Mouse (Mus musculus) MEL (cell line): ENCODE data around the gene Bcl7a. TPM values are rescaled to one million over a fixed set of nuclear protein-coding genes. Genes with fewer than 3 reads are reported as not detected.

Experiments used
- DNase-seq: peaks from one replicate; pipeline ENCODE4 v3.0.0; 2011; ENCODE audit warnings: low read depth, low spot score
- H3K27ac ChIP-seq: 2 replicates; pipeline ENCODE4 v1.5.1; 2012; ENCODE audit warnings: low read depth, mild to moderate bottlenecking, control low read depth, low read length, moderate library complexity; ENCODE audit not compliant: control insufficient read depth
- H3K27me3 ChIP-seq, 2 experiments: fragments of 150-350 bp in 1 of 2; sonication (generic) in 1 of 2; 2 replicates each; pipeline ENCODE4 v1.6.1; 2012; ENCODE audit warnings: low read length in 2 of 2, mild to moderate bottlenecking in 2 of 2, improper control_type of control experiment in 1 of 2, moderate library complexity in 1 of 2; ENCODE audit not compliant: insufficient read depth in 2 of 2, control insufficient read depth in 1 of 2
- H3K36me3 ChIP-seq, 2 experiments: 2 replicates each; pipeline ENCODE4 v1.6.1; 2012 to 2014; ENCODE audit warnings: low read length in 2 of 2, improper control_type of control experiment in 1 of 2, inconsistent platforms in 1 of 2, mild to moderate bottlenecking in 1 of 2; ENCODE audit not compliant: insufficient read depth in 2 of 2, control insufficient read depth in 1 of 2
- H3K4me1 ChIP-seq, 2 experiments: fragments of 150-350 bp in 1 of 2; sonication (generic) in 1 of 2; 2 replicates each; pipeline ENCODE4 v1.6.1; 2012; ENCODE audit warnings: low read length in 2 of 2, improper control_type of control experiment in 1 of 2, mild to moderate bottlenecking in 1 of 2; ENCODE audit not compliant: insufficient read depth in 2 of 2, control insufficient read depth in 1 of 2
- H3K4me3 ChIP-seq, 2 experiments: fragments of 150-350 bp in 1 of 2; sonication (generic) in 1 of 2; 2 replicates each; pipeline ENCODE4 v1.5.1; 2012; ENCODE audit warnings: low read depth in 2 of 2, low read length in 2 of 2, mild to moderate bottlenecking in 2 of 2, moderate library complexity in 2 of 2, control low read depth in 1 of 2, improper control_type of control experiment in 1 of 2; ENCODE audit not compliant: control insufficient read depth in 1 of 2, insufficient read depth in 1 of 2
- H3K79me2 ChIP-seq: 2 replicates; pipeline ENCODE4 v1.6.1; 2012; ENCODE audit warnings: mild to moderate bottlenecking, low read length, moderate library complexity; ENCODE audit not compliant: control insufficient read depth, poor library complexity, insufficient read depth
- H3K9ac ChIP-seq: 2 replicates; pipeline ENCODE4 v1.6.1; 2012; ENCODE audit warnings: low read depth, mild to moderate bottlenecking, control low read depth, low read length, moderate library complexity; ENCODE audit not compliant: control insufficient read depth, poor library complexity, severe bottlenecking
- H3K9me3 ChIP-seq: fragments of 150-350 bp; sonication (generic); replicated peaks from 2 replicates; pipeline ENCODE4 v1.6.1; 2012; ENCODE audit warnings: mild to moderate bottlenecking, low read length, improper control_type of control experiment, moderate library complexity; ENCODE audit not compliant: insufficient read depth
- CHD2 ChIP-seq: IDR thresholded peaks from 2 replicates; pipeline ENCODE4 v1.6.1; 2011; ENCODE audit warnings: low read length, improper control_type of control experiment
- CTCF ChIP-seq, 3 experiments: IDR thresholded peaks in 2 of 3; conservative IDR thresholded peaks in 1 of 3; 2 replicates each; pipeline ENCODE4 v1.5.1; 2011 to 2012; ENCODE audit warnings: low read length in 3 of 3, low read depth in 2 of 3, mild to moderate bottlenecking in 2 of 3, improper control_type of control experiment in 1 of 3, inconsistent platforms in 1 of 3, mixed read lengths in 1 of 3, moderate library complexity in 1 of 3; ENCODE audit not compliant: control insufficient read depth in 1 of 3, insufficient read depth in 1 of 3, poor library complexity in 1 of 3, severe bottlenecking in 1 of 3
- ELF1 ChIP-seq: IDR thresholded peaks from 2 replicates; pipeline ENCODE4 v1.6.1; 2014; ENCODE audit warnings: low read depth, mild to moderate bottlenecking, inconsistent platforms, low read length, improper control_type of control experiment, moderate library complexity
- EP300 ChIP-seq, 2 experiments: IDR thresholded peaks; 2 replicates each; pipeline ENCODE4 v1.6.1; 2011; ENCODE audit warnings: improper control_type of control experiment in 2 of 2, low read length in 2 of 2, low read depth in 1 of 2, mild to moderate bottlenecking in 1 of 2
- ETS1 ChIP-seq: IDR thresholded peaks from 2 replicates; pipeline ENCODE4 v1.6.1; 2012; ENCODE audit warnings: low read depth, mild to moderate bottlenecking, inconsistent platforms, low read length, improper control_type of control experiment, moderate library complexity
- GABPA ChIP-seq: IDR thresholded peaks from 2 replicates; pipeline ENCODE4 v1.6.1; 2012; ENCODE audit warnings: low read depth, mild to moderate bottlenecking, inconsistent platforms, low read length, improper control_type of control experiment, moderate library complexity
- GATA1 ChIP-seq: IDR thresholded peaks from 2 replicates; pipeline ENCODE4 v1.6.1; 2011; ENCODE audit warnings: low read depth, low read length, improper control_type of control experiment
- JUND ChIP-seq: IDR thresholded peaks from 2 replicates; pipeline ENCODE4 v1.6.1; 2011; ENCODE audit warnings: low read depth, mild to moderate bottlenecking, improper control_type of control experiment, low read length
- KAT2A ChIP-seq: conservative IDR thresholded peaks from 2 replicates; pipeline ENCODE4 v1.6.1; 2012; ENCODE audit warnings: low read depth, low read length, improper control_type of control experiment, inconsistent platforms
- MAFK ChIP-seq: IDR thresholded peaks from 2 replicates; pipeline ENCODE4 v1.6.1; 2011; ENCODE audit warnings: low read depth, mild to moderate bottlenecking, low read length, improper control_type of control experiment, borderline replicate concordance
- MAX ChIP-seq: IDR thresholded peaks from 2 replicates; pipeline ENCODE4 v1.6.1; 2011; ENCODE audit warnings: low read length, improper control_type of control experiment
- MEF2A ChIP-seq: IDR thresholded peaks from 2 replicates; pipeline ENCODE4 v1.6.1; 2014; ENCODE audit warnings: low read depth, mild to moderate bottlenecking, inconsistent platforms, low read length, improper control_type of control experiment; ENCODE audit not compliant: poor library complexity, insufficient replicate concordance, severe bottlenecking; ENCODE audit errors: extremely low read depth
- MYB ChIP-seq: IDR thresholded peaks from 2 replicates; pipeline ENCODE4 v1.6.1; 2011; ENCODE audit warnings: mild to moderate bottlenecking, low read depth, low read length, improper control_type of control experiment
- NELFE ChIP-seq: IDR thresholded peaks from 2 replicates; pipeline ENCODE4 v1.6.1; 2011; ENCODE audit warnings: low read depth, low read length, improper control_type of control experiment
- NRF1 ChIP-seq: IDR thresholded peaks from 2 replicates; pipeline ENCODE4 v1.6.1; 2014; ENCODE audit warnings: low read depth, mild to moderate bottlenecking, inconsistent platforms, low read length, improper control_type of control experiment, moderate library complexity; ENCODE audit not compliant: poor library complexity, insufficient read depth, severe bottlenecking
- POLR2AphosphoS2 ChIP-seq: IDR thresholded peaks from 2 replicates; pipeline ENCODE4 v1.6.1; 2011; ENCODE audit warnings: low read length, improper control_type of control experiment
- POLR2AphosphoS5 ChIP-seq: IDR thresholded peaks from 2 replicates; pipeline ENCODE4 v1.6.1; 2012; ENCODE audit warnings: low read depth, borderline replicate concordance, mild to moderate bottlenecking, inconsistent platforms, low read length, moderate library complexity, mixed read lengths
- RAD21 ChIP-seq: IDR thresholded peaks from 2 replicates; pipeline ENCODE4 v1.6.1; 2011; ENCODE audit warnings: mild to moderate bottlenecking, low read depth, low read length, improper control_type of control experiment
- TAL1 ChIP-seq: IDR thresholded peaks from 2 replicates; pipeline ENCODE4 v1.6.1; 2012; ENCODE audit warnings: mild to moderate bottlenecking, inconsistent platforms, low read length, moderate library complexity, mixed read lengths
- UBTF ChIP-seq: IDR thresholded peaks from 2 replicates; pipeline ENCODE4 v1.6.1; 2012; ENCODE audit warnings: low read depth, mild to moderate bottlenecking, inconsistent platforms, low read length, improper control_type of control experiment, moderate library complexity, borderline replicate concordance; ENCODE audit not compliant: insufficient read depth
- USF1 ChIP-seq: IDR thresholded peaks from 2 replicates; pipeline ENCODE4 v1.6.1; 2014; ENCODE audit warnings: low read depth, mild to moderate bottlenecking, inconsistent platforms, low read length, improper control_type of control experiment, moderate library complexity
- USF2 ChIP-seq, 2 experiments: IDR thresholded peaks; 2 replicates each; pipeline ENCODE4 v1.6.1; 2011 to 2012; ENCODE audit warnings: improper control_type of control experiment in 2 of 2, low read length in 2 of 2, borderline replicate concordance in 1 of 2, inconsistent platforms in 1 of 2, low read depth in 1 of 2, mild to moderate bottlenecking in 1 of 2; ENCODE audit not compliant: insufficient read depth in 1 of 2
- ZKSCAN1 ChIP-seq: IDR thresholded peaks from 2 replicates; pipeline ENCODE4 v1.6.1; 2012; ENCODE audit warnings: low read depth, mild to moderate bottlenecking, inconsistent platforms, low read length, improper control_type of control experiment, moderate library complexity
- ZMIZ1 ChIP-seq: IDR thresholded peaks from 2 replicates; pipeline ENCODE4 v1.6.1; 2012; ENCODE audit warnings: low read depth, mild to moderate bottlenecking, inconsistent platforms, low read length, improper control_type of control experiment, moderate library complexity
- ZNF384 ChIP-seq: IDR thresholded peaks from 2 replicates; pipeline ENCODE4 v1.6.1; 2012; ENCODE audit warnings: low read depth, mild to moderate bottlenecking, inconsistent platforms, low read length, improper control_type of control experiment
- polyA plus RNA-seq, 2 experiments: library from polyadenylated mRNA; stranded (reverse) in 1 of 2; unstranded in 1 of 2; fragments of >175 nt in 1 of 2; fragments of >200 nt in 1 of 2; gene quantifications; 2 replicates each; pipeline versions ENCODE4 v1.2.1 to v1.2.4; 2012; ENCODE audit warnings: low replicate concordance in 2 of 2, low read depth in 1 of 2; ENCODE audit not compliant: insufficient read length in 2 of 2, insufficient read depth in 1 of 2, missing spikeins in 1 of 2
- total RNA-seq: library from RNA; depleted of rRNA; stranded (reverse); fragments of 300-350 nt; gene quantifications from 2 replicates; pipeline ENCODE4 v1.2.3, GENCODE M21; 2012

The Bcl7a gene
- total and polyA plus RNA-seq, 3 experiments, result 3.5 to 11.0 TPM; not detected in 1

DNA sequence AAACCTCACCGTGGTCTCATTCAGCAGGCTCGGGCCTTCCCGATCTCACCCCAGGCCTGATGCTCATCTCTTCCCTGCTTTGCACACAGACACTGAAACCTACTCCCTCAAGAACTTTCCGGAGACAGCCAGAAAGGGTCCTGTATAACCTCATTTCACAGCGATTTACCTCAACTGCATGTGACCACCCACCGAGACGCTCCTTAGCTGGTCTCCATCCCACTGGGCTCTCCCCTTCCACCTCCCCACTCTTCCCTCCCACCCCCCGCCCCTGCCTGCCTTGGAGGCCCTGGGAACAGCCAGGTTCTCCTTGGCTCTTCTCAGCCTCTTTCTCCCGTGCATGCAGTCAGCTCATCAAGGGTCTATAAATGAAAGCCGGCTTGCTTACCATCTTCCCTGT, 33.8 kb upstream of the Bcl7a start:
- no peak overlapping the region for H3K4me3 ChIP-seq
- H3K36me3 ChIP-seq, result no peaks in the 10 kb centered on the region
- H3K9ac ChIP-seq, result no peak overlapping the region
- no peaks in the 10 kb centered on the region for H3K4me1 ChIP-seq
- H3K27ac ChIP-seq, result no peak overlapping the region
- no peak for DNase-seq
- no peak for TF ChIP-seq USF1
- no peak for TF ChIP-seq MEF2A
- TF ChIP-seq RAD21, result no peak
- TF ChIP-seq CTCF (IDR thresholded peaks at IDR 0.05 in 2 of 3, conservative IDR thresholded peaks at IDR 0.05 in 1 of 3; ENCODE audit: control insufficient read depth in 1 of 3, insufficient read depth in 1 of 3, low read depth in 2 of 3, low read length in 3 of 3, poor library complexity in 1 of 3, severe bottlenecking in 1 of 3), result no peak
- no peaks in the 10 kb centered on the region for H3K27me3 ChIP-seq
- no peaks in the 10 kb centered on the region for H3K79me2 ChIP-seq
- H3K9me3 ChIP-seq, result no peaks in the 10 kb centered on the region

DNA sequence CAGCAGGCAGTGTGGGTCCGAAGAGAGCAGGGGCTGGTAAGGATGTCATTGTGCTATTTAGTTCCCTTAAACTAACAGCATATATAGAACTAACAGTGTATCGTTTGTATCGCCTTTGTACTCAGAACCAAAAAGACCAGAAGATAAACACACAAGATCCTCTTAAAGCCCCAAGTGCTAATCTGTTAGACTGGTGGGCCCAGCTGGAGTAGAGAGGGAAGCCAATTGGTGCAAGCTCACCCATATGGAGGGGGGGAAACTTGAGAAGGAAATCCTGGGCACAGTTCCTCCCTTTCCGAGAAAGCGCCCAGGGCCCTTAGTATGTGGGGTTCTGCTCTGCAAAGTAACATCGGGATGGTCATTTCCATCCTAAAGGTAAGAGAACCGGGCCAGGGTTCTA, 33.4 kb upstream of the Bcl7a start:
- TF ChIP-seq MYB (no peak), ZKSCAN1 (no peak), POLR2AphosphoS2 (no peak), USF2 (IDR thresholded peaks at IDR 0.05; ENCODE audit: borderline replicate concordance in 1 of 2, insufficient read depth in 1 of 2, low read depth in 1 of 2, low read length in 2 of 2) (no peak), TAL1 (no peak), NELFE (no peak), ETS1 (no peak)
- Histone ChIP-seq H3K9me3 (no peaks in the 10 kb centered on the region), H3K4me3 (no peak overlapping the region), H3K4me1 (no peaks in the 10 kb centered on the region), H3K27ac (no peak overlapping the region), H3K27me3 (no peaks in the 10 kb centered on the region), H3K79me2 (no peaks in the 10 kb centered on the region), H3K36me3 (no peaks in the 10 kb centered on the region), H3K9ac (no peak overlapping the region)
- no peak for DNase-seq

DNA sequence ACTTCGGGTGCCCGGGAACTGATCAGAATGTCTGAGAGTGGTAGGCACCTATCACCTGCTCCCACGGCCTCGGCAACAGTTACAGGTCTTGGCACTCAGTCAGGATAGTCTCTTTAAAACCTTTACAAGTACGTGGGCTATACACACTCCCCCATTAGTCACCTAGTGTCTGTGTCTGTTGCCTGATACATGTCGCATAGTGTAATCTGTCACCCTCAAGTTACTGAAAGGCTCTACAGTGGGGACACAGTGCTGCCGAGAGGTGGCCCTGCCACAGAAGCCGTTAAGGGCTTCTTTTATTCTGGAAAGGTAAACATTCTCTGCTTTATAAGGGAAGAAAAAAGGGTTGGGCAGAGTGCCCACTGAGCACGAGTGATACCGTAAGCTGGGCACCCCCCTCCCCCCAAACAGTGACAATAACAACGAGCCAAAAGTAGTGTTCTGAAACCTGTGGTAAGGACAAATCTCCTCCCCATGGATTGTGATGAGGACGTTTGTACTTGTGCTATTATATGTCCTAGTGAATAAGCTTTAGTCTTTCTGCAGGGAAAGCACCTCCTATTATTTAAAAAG, 30.5 kb upstream of the Bcl7a start:
- Histone ChIP-seq H3K27ac (no peak overlapping the region), H3K9ac (no peak overlapping the region)
- TF ChIP-seq UBTF (no peak), JUND (no peak), MAX (no peak), GABPA (no peak), POLR2AphosphoS2 (no peak), ZNF384 (no peak), KAT2A (no peak), EP300 (IDR thresholded peaks at IDR 0.05; ENCODE audit: low read depth in 1 of 2, low read length in 2 of 2) (no peak), MAFK (no peak), GATA1 (no peak), ETS1 (no peak), ELF1 (no peak), ZMIZ1 (no peak), POLR2AphosphoS5 (no peak), CHD2 (no peak), MYB (no peak), MEF2A (no peak), NRF1 (no peak), ZKSCAN1 (no peak)

More for the DNA sequence above, 30.5 kb upstream of the Bcl7a start:
- Histone ChIP-seq H3K79me2 (no peaks in the 10 kb centered on the region), H3K36me3 (no peaks in the 10 kb centered on the region), H3K27me3 (no peaks in the 10 kb centered on the region), H3K9me3 (no peaks in the 10 kb centered on the region), H3K4me3 (no peak overlapping the region), H3K4me1 (no peaks in the 10 kb centered on the region)
- DNase-seq, result no peak
